Mouse (Mus musculus) bone marrow macrophage, adult 2 months (primary cell): ENCODE data around the gene Cirbp. TPM values are rescaled to one million over a fixed set of nuclear protein-coding genes. Genes with fewer than 3 reads are reported as not detected.

Experiments
- H3K27ac ChIP-seq: 2 replicates; pipeline ENCODE4 v1.5.1; 2012; ENCODE audit warnings: low read depth, low read length; ENCODE audit not compliant: insufficient read depth
- H3K4me1 ChIP-seq: 2 replicates; pipeline ENCODE4 v1.6.1; 2012; ENCODE audit warnings: low read length; ENCODE audit not compliant: control insufficient read depth, insufficient read depth
- H3K4me3 ChIP-seq: 2 replicates; pipeline ENCODE4 v1.5.1; 2012; ENCODE audit warnings: mild to moderate bottlenecking, low read length, moderate library complexity; ENCODE audit not compliant: insufficient read depth
- CTCF ChIP-seq: IDR thresholded peaks from 2 replicates; pipeline ENCODE4 v1.5.1; 2012; ENCODE audit warnings: low read depth, mild to moderate bottlenecking, low read length, moderate library complexity
- POLR2A ChIP-seq: IDR thresholded peaks from 2 replicates; pipeline ENCODE4 v1.6.1; 2012; ENCODE audit warnings: mild to moderate bottlenecking, low read depth, low read length, borderline replicate concordance
- polyA plus RNA-seq: library from polyadenylated mRNA; stranded (reverse); fragments of >200 nt; gene quantifications from 2 replicates; pipeline ENCODE4 v1.2.4, GENCODE M21; 2012; ENCODE audit not compliant: missing spikeins, insufficient read depth, insufficient read length

Gene Cirbp
- polyA plus RNA-seq, 1 experiment = 48.0 TPM

DNA sequence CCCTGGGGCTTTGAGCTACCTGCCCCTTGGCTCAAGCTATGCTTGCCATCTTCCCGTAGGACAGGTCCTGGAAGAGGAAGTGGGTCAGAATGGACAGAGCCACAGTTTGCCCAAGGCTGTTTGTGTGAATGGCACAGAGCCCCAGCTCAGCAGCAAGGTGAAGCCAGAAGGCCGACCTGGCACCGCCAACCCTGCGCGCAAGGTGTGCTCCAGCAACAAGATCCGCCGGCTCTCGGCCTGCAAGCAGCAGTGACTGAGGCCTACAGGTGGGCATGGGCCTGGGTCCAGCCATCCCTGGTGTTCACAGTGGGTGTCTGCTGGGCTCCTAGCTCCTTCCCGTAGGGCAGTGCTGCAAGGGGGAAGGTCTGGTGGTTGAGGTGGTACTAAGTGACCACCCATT, 35.9 kb upstream of the Cirbp start:
- TF ChIP-seq POLR2A (no peak), CTCF (no peak)
- peaks cover 2% of the 10 kb centered on the region; the same call in 1 of the 2 replicates for H3K4me1 ChIP-seq
- no peak overlapping the region for H3K27ac ChIP-seq
- no peak overlapping the region for H3K4me3 ChIP-seq

DNA sequence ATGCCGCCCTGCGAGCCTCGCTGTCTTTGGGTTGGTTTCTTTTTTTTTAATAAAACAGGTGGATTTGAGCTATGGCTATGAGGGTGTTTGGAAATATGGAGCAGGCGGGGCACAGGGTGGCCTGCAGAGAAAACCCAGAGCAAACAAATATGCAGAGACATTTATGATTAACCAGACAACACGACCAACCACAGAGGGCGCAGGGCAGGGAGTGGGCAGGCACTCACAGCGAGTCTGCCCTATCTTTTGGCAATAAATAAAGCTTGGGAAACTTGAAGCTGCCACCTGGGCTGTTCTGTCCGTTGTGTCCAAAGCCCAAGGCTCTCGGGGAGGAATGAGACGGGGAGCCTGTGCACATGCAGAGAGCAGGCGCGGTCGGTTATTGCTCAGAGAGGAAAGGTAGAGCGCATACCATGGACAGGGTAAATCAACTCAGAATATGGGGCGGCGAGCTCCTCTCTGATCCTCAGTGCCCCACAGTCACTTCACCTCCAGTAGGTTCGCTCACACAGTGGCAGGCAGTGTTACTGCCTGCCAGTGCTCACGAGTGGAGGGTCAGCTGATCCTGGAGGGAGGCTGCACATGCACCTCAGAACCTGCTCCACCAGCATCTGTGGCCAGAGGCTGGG, 35.3 kb upstream of the Cirbp start:
- TF ChIP-seq POLR2A (no peak), CTCF (no peak)
- H3K4me3 ChIP-seq = no peak overlapping the region
- no peak overlapping the region for H3K27ac ChIP-seq
- H3K4me1 ChIP-seq = peaks cover 2% of the 10 kb centered on the region; the same call in 1 of the 2 replicates

- H3K4me3 ChIP-seq = no peak overlapping the region
- H3K4me1 ChIP-seq = peaks cover 2% of the 10 kb centered on the region; the same call in 1 of the 2 replicates
Observed at GRCm38 (mm10) chr10:80131316-80131951, 34.4 kb upstream of the Cirbp start.

GRCm38 (mm10) chr10:80131952-80132350, 33.8 kb upstream of the Cirbp start:
- H3K27ac ChIP-seq = no peak overlapping the region
- peaks cover 2% of the 10 kb centered on the region; the same call in 1 of the 2 replicates for H3K4me1 ChIP-seq
- no peak overlapping the region for H3K4me3 ChIP-seq
- TF ChIP-seq CTCF (no peak), POLR2A (no peak)

More at GRCm38 (mm10) chr10:80131316-80131951, 34.4 kb upstream of the Cirbp start:
- H3K27ac ChIP-seq = no peak overlapping the region
- no peak for TF ChIP-seq CTCF
- TF ChIP-seq POLR2A = no peak

DNA sequence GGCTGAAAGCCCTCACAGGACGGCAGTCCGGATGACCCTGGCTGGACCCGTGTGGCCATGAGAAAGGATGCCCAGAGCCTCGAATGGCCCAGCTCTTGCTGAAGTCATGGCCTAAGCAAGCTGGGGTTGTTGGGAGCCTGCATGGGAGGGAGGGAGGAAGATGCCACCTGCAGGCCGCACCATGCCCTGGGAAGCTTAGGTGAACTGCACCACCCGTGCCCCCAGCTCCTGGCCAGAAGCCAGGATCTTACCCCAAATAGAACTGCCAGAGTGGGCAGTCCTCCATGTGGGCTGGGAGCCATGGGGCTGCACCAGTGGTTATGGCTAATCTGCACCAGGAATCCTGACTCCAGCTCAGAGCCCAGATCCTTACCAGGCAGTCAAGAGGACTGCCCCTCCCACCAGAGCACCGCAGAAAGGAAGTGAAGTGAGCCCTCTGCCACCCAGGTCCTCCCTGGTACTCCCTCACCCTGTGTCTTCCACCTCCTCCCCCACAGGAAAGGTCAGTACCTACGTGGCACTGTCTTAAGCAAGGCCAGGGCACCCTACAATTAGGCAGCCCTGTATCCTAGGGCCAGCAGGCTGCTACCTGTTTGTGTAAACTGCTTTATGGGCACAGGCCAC, 32.4 kb upstream of the Cirbp start:
- TF ChIP-seq POLR2A = no peak
- TF ChIP-seq CTCF = no peak
- Histone ChIP-seq H3K4me1 (peaks cover 2% of the 10 kb centered on the region; the same call in 1 of the 2 replicates), H3K4me3 (no peak overlapping the region), H3K27ac (no peak overlapping the region)

DNA sequence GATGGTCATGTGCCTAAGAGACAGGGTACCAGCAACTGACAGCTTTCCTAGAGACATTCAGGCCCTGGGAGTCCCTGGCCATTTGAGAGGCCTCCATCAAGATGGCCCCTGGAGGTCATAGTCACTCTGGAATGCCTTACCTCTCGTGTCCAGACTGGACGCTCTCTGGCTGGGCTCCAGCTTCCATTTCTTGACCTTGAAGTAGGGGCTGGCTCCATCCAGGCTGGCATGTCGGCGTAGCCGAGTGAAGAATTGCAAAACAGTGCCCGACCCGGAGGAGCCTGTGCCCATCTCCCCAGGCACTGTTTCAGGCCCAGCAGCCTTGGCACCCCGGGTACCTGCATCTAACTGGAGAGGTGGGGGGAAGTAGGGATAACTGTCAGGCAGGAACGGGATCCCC, 31.4 kb upstream of the Cirbp start:
- H3K4me3 ChIP-seq = no peak overlapping the region
- no peak overlapping the region for H3K27ac ChIP-seq
- peaks cover 2% of the 10 kb centered on the region; the same call in 1 of the 2 replicates for H3K4me1 ChIP-seq
- TF ChIP-seq CTCF = no peak
- no peak for TF ChIP-seq POLR2A

- Histone ChIP-seq H3K4me1 (peaks cover 2% of the 10 kb centered on the region; the same call in 1 of the 2 replicates), H3K4me3 (no peak overlapping the region), H3K27ac (no peak overlapping the region)
- TF ChIP-seq CTCF = no peak
- TF ChIP-seq POLR2A = no peak
Observed at GRCm38 (mm10) chr10:80135161-80135560, 30.6 kb upstream of the Cirbp start.

DNA sequence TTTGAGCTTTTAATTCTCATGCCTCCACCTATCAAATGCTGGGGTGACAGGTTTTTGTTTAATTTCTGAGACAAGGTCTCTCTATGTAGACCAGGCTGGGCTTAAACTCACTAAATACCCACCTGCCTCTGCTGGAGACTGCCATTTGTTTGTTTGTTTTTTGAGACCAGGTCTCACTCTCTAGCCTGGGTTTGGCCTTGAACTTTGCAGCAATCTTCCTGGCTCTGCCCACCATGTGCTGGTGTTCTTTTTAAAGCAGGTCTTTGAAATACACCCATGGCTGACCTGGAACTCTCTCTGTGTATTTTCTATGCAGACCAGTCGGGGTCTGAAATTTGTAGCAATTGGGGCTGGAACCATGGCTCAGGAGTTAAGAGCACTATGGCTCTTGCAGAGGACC, 30.1 kb upstream of the Cirbp start:
- no peak overlapping the region for H3K4me3 ChIP-seq
- peaks cover 2% of the 10 kb centered on the region; the same call in 1 of the 2 replicates for H3K4me1 ChIP-seq
- TF ChIP-seq CTCF = no peak
- TF ChIP-seq POLR2A = no peak
- H3K27ac ChIP-seq = no peak overlapping the region

- no peak overlapping the region for H3K4me3 ChIP-seq
- no peak for TF ChIP-seq CTCF
- TF ChIP-seq POLR2A = no peak
- H3K27ac ChIP-seq = no peak overlapping the region
- peaks cover 6% of the 10 kb centered on the region for H3K4me1 ChIP-seq
Observed at GRCm38 (mm10) chr10:80136179-80136951, 29.4 kb upstream of the Cirbp start.
